Mouse (Mus musculus) erythroblast, embryonic 14.5 days (primary cell): ENCODE results near the gene P4htm. TPM values are rescaled to one million over a fixed set of nuclear protein-coding genes. Genes with fewer than 3 reads are reported as not detected.

Experiments used
- H3K27me3 ChIP-seq: 2 replicates; pipeline ENCODE4 v1.6.1; 2012; ENCODE audit warnings: inconsistent platforms; ENCODE audit not compliant: control insufficient read depth
- H3K36me3 ChIP-seq: 2 replicates; pipeline ENCODE4 v1.6.1; 2012; ENCODE audit warnings: mild to moderate bottlenecking, inconsistent platforms; ENCODE audit not compliant: control insufficient read depth
- H3K4me1 ChIP-seq: 2 replicates; pipeline ENCODE4 v1.6.1; 2012; ENCODE audit warnings: inconsistent platforms; ENCODE audit not compliant: control insufficient read depth
- H3K4me3 ChIP-seq: replicated peaks from 2 replicates; pipeline ENCODE3; 2012; ENCODE audit warnings: moderate library complexity, mild to moderate bottlenecking, inconsistent platforms
- H3K9me3 ChIP-seq: 2 replicates; pipeline ENCODE4 v1.6.1; 2012; ENCODE audit warnings: low read length, inconsistent platforms, mixed read lengths; ENCODE audit not compliant: control insufficient read depth
- GATA1 ChIP-seq: IDR thresholded peaks from 2 replicates; pipeline ENCODE4 v1.6.1; 2012; ENCODE audit warnings: low read length, inconsistent platforms, mixed read lengths
- TAL1 ChIP-seq: IDR thresholded peaks from 3 replicates; pipeline ENCODE4 v1.6.1; 2012; ENCODE audit warnings: low read length, inconsistent platforms, mixed read lengths
- polyA plus RNA-seq: library from polyadenylated mRNA; stranded (reverse); fragments of >175 nt; gene quantifications from 2 replicates; pipeline ENCODE4 v1.2.3, GENCODE M21; 2012

The P4htm gene
- 0.02 and 0.03 TPM in 2 replicates for polyA plus RNA-seq

DNA sequence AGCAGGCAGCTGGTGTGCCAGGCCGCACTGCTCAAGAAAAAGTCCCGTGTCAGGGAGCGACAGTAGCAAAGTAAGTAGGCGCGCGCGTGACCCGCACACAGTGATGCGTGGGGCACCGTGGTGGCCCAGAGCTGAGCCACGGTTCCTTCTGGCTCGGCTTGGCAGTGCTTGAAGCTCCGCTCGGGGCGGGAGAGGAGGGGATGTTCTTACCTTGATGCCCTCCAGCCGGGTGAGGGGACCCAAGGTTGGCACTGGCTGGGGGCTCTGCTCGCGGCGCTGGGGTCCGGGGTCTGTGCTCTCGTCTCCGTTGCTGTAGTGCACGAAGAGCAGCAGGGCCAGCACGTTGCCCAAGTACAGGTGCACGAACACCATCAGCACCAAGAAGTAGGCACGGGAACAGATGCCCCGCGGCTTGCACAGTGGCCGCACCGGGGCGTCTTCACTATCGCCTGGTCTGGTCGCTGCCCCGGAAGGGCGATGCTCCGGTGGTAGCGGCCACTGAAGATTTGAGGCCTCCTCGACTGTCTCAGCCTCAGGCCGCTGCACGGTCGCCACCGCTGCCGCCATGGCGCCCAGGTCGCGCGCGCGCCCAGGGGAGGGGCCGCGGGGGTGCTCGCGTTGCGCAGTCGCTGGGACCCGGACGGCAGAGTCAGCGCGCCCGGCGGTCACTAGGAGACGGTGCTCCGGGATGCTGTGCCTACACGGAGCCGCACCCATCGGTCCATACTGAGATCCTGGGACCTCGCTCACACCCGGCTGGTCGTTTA is at the start of gene P4htm:
P4htm (minus strand) TSS at position 670 of the 767 bp plus-strand sequence.
- peaks cover 8% of the 10 kb centered on the region for H3K36me3 ChIP-seq

DNA sequence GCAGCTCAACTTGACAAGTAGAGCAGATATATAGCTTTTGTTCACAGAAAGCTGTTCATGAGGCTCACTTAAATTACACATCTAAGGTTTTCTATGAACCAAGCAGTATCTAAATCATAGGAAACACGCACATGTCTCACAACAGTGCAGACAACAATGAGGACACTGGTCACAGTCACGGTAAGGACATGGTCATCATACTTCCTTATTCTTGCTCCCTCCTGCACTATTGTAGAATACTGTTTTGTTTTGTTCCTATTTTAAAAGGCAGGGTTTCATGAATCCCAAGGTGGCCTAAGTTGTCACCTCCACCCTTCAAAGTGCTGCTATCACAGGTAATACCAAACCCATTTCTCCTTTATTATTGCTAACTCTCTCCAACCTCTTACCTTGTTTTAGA is 42.4 kb upstream of the P4htm start:
- H3K36me3 ChIP-seq = peaks cover 92% of the 10 kb centered on the region
- peaks cover 30% of the 10 kb centered on the region for H3K4me1 ChIP-seq
- H3K9me3 ChIP-seq = no peaks in the 10 kb centered on the region
- H3K27me3 ChIP-seq = no peaks in the 10 kb centered on the region
- no peak overlapping the region for H3K4me3 ChIP-seq
- TF ChIP-seq TAL1 (no peak), GATA1 (no peak)

More for the DNA sequence above, at the start of gene P4htm:
- Histone ChIP-seq H3K4me1 (peaks cover 18% of the 10 kb centered on the region), H3K9me3 (no peaks in the 10 kb centered on the region), H3K27me3 (peaks cover 14% of the 10 kb centered on the region), H3K4me3 (peak within 1 kb of the TSS; percentile 64)
- TF ChIP-seq TAL1 (no peak), GATA1 (no peak)

DNA sequence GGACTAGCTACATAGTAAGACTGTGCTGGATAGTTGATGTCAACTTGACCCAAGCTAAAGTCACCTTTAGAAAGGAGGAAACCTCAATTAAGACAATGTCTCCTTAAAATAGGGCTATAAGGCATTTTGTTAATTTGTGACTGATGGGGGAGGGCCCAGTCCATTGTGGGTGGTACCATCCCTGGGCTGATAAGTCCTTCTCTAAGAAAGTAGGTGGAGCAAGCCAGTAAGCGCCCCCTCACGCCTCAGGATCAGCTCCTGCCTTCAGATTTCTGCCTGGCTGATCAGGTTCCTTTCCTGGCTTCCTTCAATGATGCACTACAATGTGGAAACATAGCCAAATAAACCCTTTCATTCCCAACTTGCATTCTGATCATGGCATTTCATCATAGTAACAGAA is 37.9 kb upstream of the P4htm start:
- Histone ChIP-seq H3K36me3 (peaks cover 91% of the 10 kb centered on the region), H3K27me3 (no peaks in the 10 kb centered on the region), H3K4me1 (peaks cover 41% of the 10 kb centered on the region), H3K9me3 (no peaks in the 10 kb centered on the region), H3K4me3 (no peak overlapping the region)
- no peak for TF ChIP-seq TAL1
- TF ChIP-seq GATA1 = no peak

DNA sequence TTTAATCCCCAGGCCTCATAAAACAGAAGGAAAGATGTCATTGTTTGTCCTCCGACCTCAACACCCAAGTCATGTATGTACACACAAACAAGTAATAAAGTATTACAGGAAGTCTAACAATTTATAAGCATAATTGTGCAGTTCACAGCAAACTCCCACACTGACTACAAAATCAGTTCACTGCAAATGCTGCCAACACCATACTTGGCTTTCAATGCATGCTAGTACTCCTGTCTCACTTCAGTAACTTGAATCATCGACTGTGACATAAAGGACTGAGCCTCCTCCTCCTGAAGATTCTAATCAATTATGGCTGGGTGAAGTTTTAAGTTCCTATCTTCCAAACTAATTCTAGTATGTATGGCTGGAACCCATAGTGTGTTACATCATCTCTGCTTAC is 36.4 kb upstream of the P4htm start:
- Histone ChIP-seq H3K4me1 (peaks cover 44% of the 10 kb centered on the region), H3K9me3 (no peaks in the 10 kb centered on the region), H3K4me3 (no peak overlapping the region), H3K36me3 (peaks cover 88% of the 10 kb centered on the region), H3K27me3 (no peaks in the 10 kb centered on the region)
- no peak for TF ChIP-seq TAL1
- no peak for TF ChIP-seq GATA1

GRCm38 (mm10) chr9:108632375-108632774 is 34.9 kb upstream of the P4htm start:
- peaks cover 92% of the 10 kb centered on the region for H3K36me3 ChIP-seq
- TF ChIP-seq TAL1 (no peak), GATA1 (no peak)
- H3K27me3 ChIP-seq = no peaks in the 10 kb centered on the region
- no peaks in the 10 kb centered on the region for H3K9me3 ChIP-seq
- H3K4me3 ChIP-seq = no peak overlapping the region
- H3K4me1 ChIP-seq = peaks cover 46% of the 10 kb centered on the region

DNA sequence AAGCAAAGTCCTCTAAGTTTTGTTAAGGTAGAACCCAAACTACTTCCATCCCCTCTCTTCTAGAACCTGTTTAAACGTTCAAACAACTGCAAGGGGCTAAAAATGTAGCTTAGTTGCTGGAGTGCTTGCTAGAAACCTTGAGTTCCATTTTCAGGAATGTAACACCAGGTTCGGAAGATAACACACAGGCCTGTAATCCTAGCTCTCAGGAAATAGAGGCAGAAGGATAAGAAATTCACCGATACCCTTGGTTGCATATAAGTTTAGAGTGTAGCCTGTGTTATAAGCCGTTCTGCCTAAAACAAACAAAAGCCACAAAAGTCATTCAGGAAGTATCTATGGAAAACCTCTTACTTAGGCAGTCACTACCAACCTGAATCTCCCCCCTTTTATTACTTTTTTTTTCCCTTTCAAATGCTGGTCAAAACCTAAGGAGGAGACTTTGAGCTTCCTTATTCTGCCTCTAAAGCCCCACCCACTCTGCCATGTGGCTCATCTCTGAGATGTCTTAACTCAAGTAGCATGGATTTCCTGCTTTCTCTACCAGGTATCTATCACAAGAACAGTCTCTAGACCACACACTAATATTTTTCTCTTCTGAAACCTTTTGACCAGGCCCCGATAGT is 34.3 kb upstream of the P4htm start:
- no peak for TF ChIP-seq TAL1
- no peak for TF ChIP-seq GATA1
- Histone ChIP-seq H3K4me1 (peaks cover 42% of the 10 kb centered on the region), H3K4me3 (no peak overlapping the region), H3K27me3 (no peaks in the 10 kb centered on the region), H3K9me3 (no peaks in the 10 kb centered on the region), H3K36me3 (peaks cover 93% of the 10 kb centered on the region)

DNA sequence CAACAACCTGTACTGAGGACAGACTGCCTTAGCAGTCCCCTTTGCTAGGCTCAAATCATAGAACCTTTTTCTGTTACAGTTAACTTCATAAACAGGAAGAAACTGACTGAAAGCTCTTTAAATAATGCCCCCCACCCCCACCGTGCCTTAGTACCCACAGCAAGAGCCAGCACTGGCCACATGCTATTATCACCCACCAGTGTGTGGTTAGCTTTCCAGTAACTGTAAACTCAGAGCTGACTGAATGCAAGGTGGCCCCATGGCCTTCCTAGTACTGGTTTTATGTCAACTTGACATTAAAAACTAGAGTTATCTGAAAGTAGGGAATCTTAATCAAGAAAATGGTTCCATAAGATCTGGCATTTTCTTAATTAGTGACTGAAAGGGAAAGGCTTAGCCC is 33.2 kb upstream of the P4htm start:
- Histone ChIP-seq H3K4me3 (no peak overlapping the region), H3K27me3 (no peaks in the 10 kb centered on the region), H3K4me1 (peaks cover 34% of the 10 kb centered on the region), H3K36me3 (peaks cover 93% of the 10 kb centered on the region), H3K9me3 (no peaks in the 10 kb centered on the region)
- TF ChIP-seq TAL1 (no peak), GATA1 (no peak)

DNA sequence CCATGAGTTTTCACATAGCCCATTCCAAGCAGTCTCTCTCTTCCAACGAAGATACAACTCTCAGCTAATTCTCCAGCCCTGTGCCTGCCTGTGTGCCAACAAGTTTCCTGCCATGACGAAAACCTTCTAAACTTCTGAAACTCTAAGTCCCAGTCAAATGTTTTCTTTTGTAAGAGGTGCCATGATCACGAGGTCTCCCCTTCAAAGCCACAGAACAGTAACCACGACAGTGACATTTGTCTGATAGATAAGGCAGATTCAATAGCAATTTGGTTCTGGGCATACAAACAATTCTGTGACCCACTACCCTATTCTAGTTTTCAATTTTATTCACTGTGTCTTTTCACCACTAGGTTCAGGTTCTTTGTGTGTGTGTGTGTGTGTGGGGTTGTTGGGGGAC is 30.7 kb upstream of the P4htm start:
- H3K36me3 ChIP-seq = peaks cover 85% of the 10 kb centered on the region
- TF ChIP-seq GATA1 (no peak), TAL1 (no peak)
- no peak overlapping the region for H3K4me3 ChIP-seq
- H3K9me3 ChIP-seq = no peaks in the 10 kb centered on the region
- no peaks in the 10 kb centered on the region for H3K27me3 ChIP-seq
- H3K4me1 ChIP-seq = peaks cover 23% of the 10 kb centered on the region

DNA sequence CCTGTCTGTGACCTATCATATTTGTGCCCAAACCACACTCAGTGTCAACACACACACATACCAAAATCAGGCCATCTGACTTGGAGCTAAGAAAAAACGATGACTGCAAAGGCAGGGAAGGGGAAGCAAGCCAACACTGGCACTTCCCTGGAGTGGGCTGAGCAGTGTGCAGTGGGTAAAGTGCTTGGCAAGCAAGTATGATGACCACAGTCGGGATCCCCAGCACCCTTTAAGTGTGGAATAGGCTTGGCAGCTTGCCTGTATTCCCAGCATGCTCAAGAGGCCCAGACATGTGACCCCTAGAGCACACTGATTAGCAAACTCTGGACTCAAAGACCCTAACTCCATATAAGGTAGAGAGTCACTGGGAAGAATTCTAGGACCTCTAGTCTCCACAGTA is 29.0 kb upstream of the P4htm start:
- H3K9me3 ChIP-seq = no peaks in the 10 kb centered on the region
- peaks cover 77% of the 10 kb centered on the region for H3K36me3 ChIP-seq
- H3K27me3 ChIP-seq = no peaks in the 10 kb centered on the region
- TF ChIP-seq GATA1 (no peak), TAL1 (no peak)
- no peak overlapping the region for H3K4me3 ChIP-seq
- H3K4me1 ChIP-seq = peaks cover 9% of the 10 kb centered on the region
